Mouse (Mus musculus): ENCODE data around the gene Zfp277. TPM values are rescaled to one million over a fixed set of nuclear protein-coding genes. Genes with fewer than 3 reads are reported as not detected.

The Zfp277 gene
- total and polyA plus RNA-seq, 2 experiments from 2014 or later, result 17.9 to 22.5 TPM

- Histone ChIP-seq H3K4me1 (ENCODE audit: control insufficient read depth, insufficient read depth) (peaks cover 21% of the 10 kb centered on the region; the same call in 1 of the 2 replicates), H3K36me3 (replicated peaks; ENCODE audit: control insufficient read depth, insufficient read depth, low read length) (no peaks in the 10 kb centered on the region), H3K9ac (replicated peaks; ENCODE audit: low read depth, low read length) (no peak overlapping the region), H3K27me3 (ENCODE audit: control insufficient read depth, insufficient read depth, low read length) (no peaks in the 10 kb centered on the region), H3K4me2 (ENCODE audit: low read depth, low read length) (no peak overlapping the region), H3K27ac (ENCODE audit: low read depth) (no peak overlapping the region), H3K4me3 (ENCODE audit: low read depth, low read length) (no peak overlapping the region), H3K9me3 (replicated peaks; ENCODE audit: control insufficient read depth, low read length) (no peaks in the 10 kb centered on the region)
- ATAC-seq (ENCODE audit: insufficient read depth, low read depth), result peak; percentile 30; the same call in 1 of the 2 replicates
- TF ChIP-seq EP300 (IDR thresholded peaks at IDR 0.05; ENCODE audit: low read depth) (no peak), CTCF (IDR thresholded peaks at IDR 0.05; ENCODE audit: low read depth) (no peak)
- DNase-seq (ENCODE audit: low spot score), result no peak
- WGBS, result 27% methylated on average over 4 of the region's 4 CpGs
Observed at GRCm38 (mm10) chr12:40417257-40417656, 28.4 kb downstream of the Zfp277 start.

- no peak overlapping the region for H3K27ac ChIP-seq (ENCODE audit: low read depth)
- H3K4me2 ChIP-seq (ENCODE audit: low read depth, low read length), result no peak overlapping the region
- no peaks in the 10 kb centered on the region for H3K9me3 ChIP-seq (replicated peaks; ENCODE audit: control insufficient read depth, low read length)
- ATAC-seq (ENCODE audit: insufficient read depth, low read depth) (no peak), DNase-seq (ENCODE audit: low spot score) (no peak)
- TF ChIP-seq CTCF (IDR thresholded peaks at IDR 0.05; ENCODE audit: low read depth) (no peak), EP300 (IDR thresholded peaks at IDR 0.05; ENCODE audit: low read depth) (no peak)
- peaks cover 21% of the 10 kb centered on the region; the same call in 1 of the 2 replicates for H3K4me1 ChIP-seq (ENCODE audit: control insufficient read depth, insufficient read depth)
- H3K27me3 ChIP-seq (ENCODE audit: control insufficient read depth, insufficient read depth, low read length), result no peaks in the 10 kb centered on the region
- H3K36me3 ChIP-seq (replicated peaks; ENCODE audit: control insufficient read depth, insufficient read depth, low read length), result no peaks in the 10 kb centered on the region
- WGBS, result 59% methylated on average over 8 of the region's 8 CpGs
- no peak overlapping the region for H3K4me3 ChIP-seq (ENCODE audit: low read depth, low read length)
- no peak overlapping the region for H3K9ac ChIP-seq (replicated peaks; ENCODE audit: low read depth, low read length)
Observed at GRCm38 (mm10) chr12:40415312-40415925, 30.3 kb downstream of the Zfp277 start.

GRCm38 (mm10) chr12:40414682-40415311 is 30.9 kb downstream of the Zfp277 start:
- ATAC-seq (ENCODE audit: insufficient read depth, low read depth) (no peak), DNase-seq (ENCODE audit: low spot score) (no peak)
- no peaks in the 10 kb centered on the region for H3K27me3 ChIP-seq (ENCODE audit: control insufficient read depth, insufficient read depth, low read length)
- H3K9me3 ChIP-seq (replicated peaks; ENCODE audit: control insufficient read depth, low read length), result no peaks in the 10 kb centered on the region
- no peak overlapping the region for H3K9ac ChIP-seq (replicated peaks; ENCODE audit: low read depth, low read length)
- peaks cover 21% of the 10 kb centered on the region; the same call in 1 of the 2 replicates for H3K4me1 ChIP-seq (ENCODE audit: control insufficient read depth, insufficient read depth)
- 0 out of 2 replicates have a peak, but pooled peaks cover 2% of the 10 kb centered on the region for H3K36me3 ChIP-seq (replicated peaks; ENCODE audit: control insufficient read depth, insufficient read depth, low read length)
- no peak overlapping the region for H3K4me2 ChIP-seq (ENCODE audit: low read depth, low read length)
- H3K27ac ChIP-seq (ENCODE audit: low read depth), result no peak overlapping the region
- TF ChIP-seq CTCF (IDR thresholded peaks at IDR 0.05; ENCODE audit: low read depth) (no peak), EP300 (IDR thresholded peaks at IDR 0.05; ENCODE audit: low read depth) (no peak)
- WGBS, result 82% methylated on average over 5 of the region's 5 CpGs
- no peak overlapping the region for H3K4me3 ChIP-seq (ENCODE audit: low read depth, low read length)

- Histone ChIP-seq H3K4me1 (ENCODE audit: control insufficient read depth, insufficient read depth) (no peaks in the 10 kb centered on the region), H3K27me3 (ENCODE audit: control insufficient read depth, insufficient read depth, low read length) (no peaks in the 10 kb centered on the region), H3K4me3 (ENCODE audit: low read depth, low read length) (no peak overlapping the region), H3K27ac (ENCODE audit: low read depth) (no peak overlapping the region), H3K36me3 (replicated peaks; ENCODE audit: control insufficient read depth, insufficient read depth, low read length) (0 out of 2 replicates have a peak, but pooled peaks cover 4% of the 10 kb centered on the region), H3K9me3 (replicated peaks; ENCODE audit: control insufficient read depth, low read length) (0 out of 2 replicates have a peak, but pooled peaks cover 3% of the 10 kb centered on the region), H3K9ac (replicated peaks; ENCODE audit: low read depth, low read length) (no peak overlapping the region), H3K4me2 (ENCODE audit: low read depth, low read length) (no peak overlapping the region)
- no peak for DNase-seq (ENCODE audit: low spot score)
- ATAC-seq (ENCODE audit: insufficient read depth, low read depth), result no peak
- TF ChIP-seq CTCF (IDR thresholded peaks at IDR 0.05; ENCODE audit: low read depth) (no peak), EP300 (IDR thresholded peaks at IDR 0.05; ENCODE audit: low read depth) (no peak)
- 88% methylated on average over 10 of the region's 10 CpGs for WGBS
Observed at GRCm38 (mm10) chr12:40399812-40400211, 45.9 kb downstream of the Zfp277 start.

GRCm38 (mm10) chr12:40399386-40399785 is 46.3 kb downstream of the Zfp277 start:
- H3K9me3 ChIP-seq (replicated peaks; ENCODE audit: control insufficient read depth, low read length), result 0 out of 2 replicates have a peak, but pooled peaks cover 3% of the 10 kb centered on the region
- no peak overlapping the region for H3K4me3 ChIP-seq (ENCODE audit: low read depth, low read length)
- 97% methylated on average over 2 of the region's 2 CpGs for WGBS
- 0 out of 2 replicates have a peak, but pooled peaks cover 4% of the 10 kb centered on the region for H3K36me3 ChIP-seq (replicated peaks; ENCODE audit: control insufficient read depth, insufficient read depth, low read length)
- no peak overlapping the region for H3K4me2 ChIP-seq (ENCODE audit: low read depth, low read length)
- TF ChIP-seq CTCF (IDR thresholded peaks at IDR 0.05; ENCODE audit: low read depth) (no peak), EP300 (IDR thresholded peaks at IDR 0.05; ENCODE audit: low read depth) (no peak)
- H3K27ac ChIP-seq (ENCODE audit: low read depth), result no peak overlapping the region
- ATAC-seq (ENCODE audit: insufficient read depth, low read depth) (no peak), DNase-seq (ENCODE audit: low spot score) (no peak)
- H3K4me1 ChIP-seq (ENCODE audit: control insufficient read depth, insufficient read depth), result no peaks in the 10 kb centered on the region
- no peak overlapping the region for H3K9ac ChIP-seq (replicated peaks; ENCODE audit: low read depth, low read length)
- H3K27me3 ChIP-seq (ENCODE audit: control insufficient read depth, insufficient read depth, low read length), result no peaks in the 10 kb centered on the region
